Mouse (Mus musculus) CD8-positive naive resting alpha-beta T cell, adult 2 months (primary cell): Measurements from ENCODE around the gene Coro1b.
A peak's percentile ranks its signal among the peaks of the same experiment; 100 is the strongest.
"Not testable (repeated sequence)": the region's sequence is repeated elsewhere in the genome, so short reads cannot be mapped to it uniquely, and the experiment has no call there.

Source experiments
- DNase-seq, 2 experiments: peaks; one replicate each; pipeline ENCODE4 v3.0.0; 2022; ENCODE audit warnings: low read depth in 2 of 2, low spot score in 2 of 2

Coro1b gene

DNA sequence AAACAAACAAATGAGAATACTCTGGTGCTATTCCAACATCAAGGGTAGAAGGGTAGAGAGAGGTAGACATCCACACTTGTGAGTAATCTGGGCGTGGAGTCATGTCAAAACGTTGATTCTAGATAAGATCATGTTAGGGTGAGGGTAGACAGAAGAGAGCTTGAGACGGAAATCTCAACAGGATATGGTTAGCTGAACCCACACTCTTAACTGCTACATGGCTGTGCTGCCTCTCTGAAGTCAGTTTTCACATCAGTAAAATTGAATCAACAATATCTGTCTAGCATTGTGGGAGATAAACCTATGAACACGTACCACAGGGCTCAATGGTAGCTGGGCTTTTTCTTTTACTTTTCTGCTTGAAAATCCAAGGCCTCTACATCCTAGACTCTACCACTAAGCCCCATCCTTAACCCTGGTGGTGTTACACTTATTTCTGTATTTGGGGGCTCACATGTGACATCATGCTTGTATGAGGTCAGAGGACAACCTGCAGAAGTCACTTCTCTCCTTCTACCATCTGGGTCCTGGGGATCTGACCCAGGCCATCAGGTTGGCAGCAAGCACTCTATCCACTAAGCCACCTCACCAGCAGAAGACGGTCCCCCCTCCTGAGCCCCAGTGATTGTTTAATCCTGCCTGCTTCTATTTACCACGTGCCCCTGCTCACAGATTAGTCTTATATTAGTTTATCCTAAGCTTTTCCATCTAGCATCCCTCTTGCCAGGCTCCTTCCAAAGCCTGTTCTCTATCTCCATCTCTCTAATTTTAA, 28.5 kb upstream of the Coro1b start:
- DNase-seq = peak; percentile 68 to 72

DNA sequence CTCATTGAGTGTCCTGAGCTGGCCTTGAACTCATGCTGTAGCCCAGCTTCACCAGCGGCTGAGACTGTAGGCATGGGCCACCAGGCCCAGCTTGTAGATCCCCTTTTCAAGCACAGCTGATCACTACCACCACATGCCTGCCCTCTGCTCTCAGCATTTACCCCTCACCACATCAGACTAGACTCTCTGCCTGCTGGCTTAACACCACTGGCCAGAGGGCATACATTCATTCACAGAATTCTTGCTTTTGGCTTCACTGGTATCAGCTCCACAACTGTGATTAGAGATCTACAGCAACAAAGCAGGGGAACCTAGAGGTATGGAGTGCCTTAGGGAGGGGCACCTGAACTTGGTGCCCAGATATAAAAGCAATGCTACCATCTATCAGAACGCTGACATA, 27.9 kb upstream of the Coro1b start:
- no peak for DNase-seq

DNA sequence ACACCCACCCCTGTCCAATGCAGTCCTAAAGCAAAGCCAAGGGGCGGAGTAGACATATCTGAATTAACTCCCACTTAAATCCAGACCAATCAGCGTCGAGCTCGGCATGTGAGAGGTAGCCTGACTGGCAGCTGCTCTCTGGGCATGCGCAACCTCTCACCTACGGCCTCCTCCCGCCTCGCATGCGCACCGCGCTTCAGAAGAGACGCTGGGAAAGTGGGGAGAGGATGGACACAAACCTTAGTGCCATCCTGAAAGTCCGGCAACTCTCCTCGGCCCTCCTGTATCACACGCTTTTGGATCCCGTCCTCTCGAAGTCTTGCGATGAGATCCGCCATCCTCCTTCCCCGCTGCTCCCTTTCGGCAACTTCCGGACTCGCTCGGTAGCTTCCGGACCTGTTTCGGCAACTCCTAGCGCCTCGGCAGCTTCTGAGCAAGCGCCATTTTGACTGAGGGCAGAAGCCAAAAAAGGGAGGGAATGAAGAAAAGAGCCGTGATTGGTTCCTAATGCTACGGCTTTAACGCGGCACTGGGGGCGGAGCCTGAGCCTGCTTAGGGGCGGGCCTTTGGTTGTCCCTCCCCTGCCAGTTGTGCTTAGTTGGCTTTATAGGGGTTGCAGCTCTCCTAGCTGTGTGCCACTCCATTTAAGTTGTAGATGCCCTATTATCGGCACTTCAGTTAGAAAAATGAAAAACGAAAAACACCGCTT, 27.2 kb upstream of the Coro1b start:
- peak; percentile 96 to 99 for DNase-seq

DNA sequence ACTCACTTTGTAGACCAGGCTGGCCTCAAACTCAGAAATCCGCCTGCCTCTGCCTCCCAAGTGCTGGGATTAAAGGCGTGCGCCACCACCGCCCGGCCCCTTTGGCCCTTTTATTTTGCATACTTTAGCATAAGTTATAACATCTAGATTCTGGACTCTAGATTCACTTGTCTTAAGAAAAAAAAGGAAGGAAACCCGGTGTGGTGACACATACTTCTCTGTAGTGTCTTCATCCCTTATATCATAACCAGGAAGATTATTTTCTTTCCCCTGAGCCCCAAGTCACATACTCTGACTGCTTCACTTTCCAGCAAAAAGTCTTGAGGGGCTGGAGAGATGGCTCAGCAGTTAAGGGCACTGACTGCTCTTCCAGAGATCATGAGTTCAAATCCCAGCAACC, 26.5 kb upstream of the Coro1b start:
- not testable (repeated sequence) for DNase-seq

DNA sequence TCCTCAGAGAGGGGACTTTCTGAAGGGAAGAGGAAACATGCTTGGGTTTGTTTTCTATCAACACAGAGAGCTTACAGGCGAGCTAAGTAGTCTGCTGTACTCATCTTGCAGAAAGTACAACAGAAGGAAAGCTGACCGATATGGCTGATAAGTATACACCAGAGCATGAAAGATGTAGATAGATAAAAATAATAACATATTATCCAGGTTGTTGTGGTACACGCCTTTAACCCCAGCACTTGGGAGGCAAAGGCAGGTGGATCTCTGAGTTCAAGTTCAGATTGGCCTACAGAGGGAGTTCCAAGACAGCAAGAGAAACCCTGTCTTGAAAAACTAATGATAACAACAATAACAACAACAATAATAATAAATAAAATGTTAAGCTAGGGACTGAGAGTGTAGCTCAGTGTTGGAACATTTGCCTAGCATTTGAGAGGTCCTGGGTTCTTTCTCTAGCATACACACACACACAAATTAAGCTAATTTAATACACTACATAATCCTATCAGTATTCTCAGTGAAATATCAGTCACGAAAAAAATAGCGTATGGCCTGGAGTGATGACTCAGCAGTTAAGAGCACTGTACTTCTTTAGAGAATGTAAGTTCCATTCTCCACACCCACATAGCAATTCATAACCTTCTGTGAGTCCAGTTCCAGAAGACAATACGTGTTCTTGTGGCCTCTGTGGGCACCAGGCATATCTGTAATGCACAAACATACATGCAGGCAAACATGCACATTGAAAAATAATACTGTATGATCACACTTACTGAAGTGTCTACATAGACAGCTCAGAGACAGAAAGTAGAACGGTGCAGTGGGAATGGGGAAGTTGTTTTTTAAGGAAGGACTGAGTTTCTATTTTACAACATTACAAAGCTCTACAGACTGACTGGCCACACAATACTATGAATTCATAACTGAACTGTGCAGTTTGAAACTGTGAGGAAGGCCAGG, 25.7 kb upstream of the Coro1b start:
- no peak for DNase-seq

DNA sequence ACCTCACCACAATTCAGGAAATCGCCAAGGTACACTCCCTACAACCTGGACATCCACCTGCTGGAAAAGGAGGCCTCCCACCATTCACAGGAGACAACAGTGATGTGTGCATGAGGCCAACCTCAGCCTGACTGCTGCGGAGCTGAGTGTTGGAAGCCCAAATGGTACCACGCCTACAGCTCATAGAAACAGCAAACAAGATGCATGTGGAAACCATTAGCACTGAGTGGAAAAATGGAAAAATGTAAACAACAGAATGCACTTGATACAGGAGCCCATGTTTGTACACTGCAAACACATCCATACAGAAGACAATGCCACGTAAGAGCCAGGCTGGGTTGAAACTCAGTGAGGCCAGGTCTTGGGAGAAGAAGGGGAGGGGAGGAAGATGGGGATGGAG, 24.0 kb upstream of the Coro1b start:
- no peak for DNase-seq

DNA sequence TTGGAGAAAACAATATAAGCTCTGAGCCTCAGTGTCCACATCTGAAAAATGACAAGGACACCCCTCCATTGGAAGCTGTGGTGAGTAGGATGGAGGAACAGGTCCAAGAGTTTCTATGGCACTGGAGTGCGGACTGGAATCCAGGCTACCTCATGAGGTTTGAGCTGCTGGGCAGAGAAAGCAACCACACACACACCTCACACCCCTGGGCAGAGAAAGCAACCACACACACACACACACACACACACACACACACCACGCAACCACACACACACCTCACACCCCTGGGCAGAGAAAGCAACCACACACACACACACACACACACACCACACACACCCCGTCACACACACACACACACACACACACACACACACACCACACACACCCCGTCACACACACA, 23.2 kb upstream of the Coro1b start:
- DNase-seq = not testable (repeated sequence)

DNA sequence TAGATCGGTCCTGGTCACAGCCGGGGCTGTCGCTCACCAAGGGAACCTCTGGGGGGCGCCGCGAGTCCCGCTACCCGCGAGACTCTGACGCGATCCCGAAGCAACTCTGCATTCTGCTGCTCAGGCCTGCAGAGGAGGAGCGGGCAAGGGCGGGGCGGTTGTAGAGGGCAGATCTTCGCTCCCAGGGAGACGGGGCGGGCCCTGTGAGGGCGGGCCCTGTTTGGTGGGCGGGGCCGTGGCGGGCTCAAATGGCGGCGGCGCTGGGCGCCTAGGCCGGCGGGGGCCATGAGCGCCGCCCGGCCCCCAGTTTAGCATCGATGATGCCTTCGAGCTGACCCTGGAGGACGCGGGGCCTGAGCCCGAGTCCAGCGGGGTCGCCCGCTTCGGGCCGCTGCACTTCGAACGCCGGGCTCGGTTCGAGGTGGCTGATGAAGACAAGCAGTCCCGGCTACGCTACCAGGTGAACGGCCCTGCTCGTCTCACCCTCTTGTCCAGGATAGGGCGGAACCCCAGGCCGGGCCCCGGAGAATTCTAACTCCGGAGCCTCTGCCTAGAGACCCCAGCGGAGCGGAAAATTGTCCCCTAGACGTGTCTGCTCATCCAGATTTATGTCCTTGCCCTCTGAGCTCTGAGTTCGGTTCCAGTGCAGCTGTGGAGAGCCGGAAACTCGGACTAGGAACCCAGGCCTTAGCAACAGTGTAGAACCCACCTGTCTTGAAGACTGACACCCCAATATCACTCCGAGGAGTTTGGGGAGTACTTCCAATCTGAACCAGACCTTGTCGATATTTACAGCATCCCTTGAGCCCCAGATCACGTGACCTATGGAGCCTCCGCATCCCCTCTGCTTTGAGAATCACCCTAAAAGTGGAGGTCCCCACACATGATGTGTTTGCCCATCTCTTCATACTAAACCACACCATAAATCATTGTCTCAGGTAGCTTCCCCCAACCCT, 22.4 kb upstream of the Coro1b start, which contains the start of gene Aip:
Gene Aip, minus strand, starts transcription at position 118 of the 956 bp plus-strand sequence.
- peak; percentile 98 to 99 for DNase-seq

DNA sequence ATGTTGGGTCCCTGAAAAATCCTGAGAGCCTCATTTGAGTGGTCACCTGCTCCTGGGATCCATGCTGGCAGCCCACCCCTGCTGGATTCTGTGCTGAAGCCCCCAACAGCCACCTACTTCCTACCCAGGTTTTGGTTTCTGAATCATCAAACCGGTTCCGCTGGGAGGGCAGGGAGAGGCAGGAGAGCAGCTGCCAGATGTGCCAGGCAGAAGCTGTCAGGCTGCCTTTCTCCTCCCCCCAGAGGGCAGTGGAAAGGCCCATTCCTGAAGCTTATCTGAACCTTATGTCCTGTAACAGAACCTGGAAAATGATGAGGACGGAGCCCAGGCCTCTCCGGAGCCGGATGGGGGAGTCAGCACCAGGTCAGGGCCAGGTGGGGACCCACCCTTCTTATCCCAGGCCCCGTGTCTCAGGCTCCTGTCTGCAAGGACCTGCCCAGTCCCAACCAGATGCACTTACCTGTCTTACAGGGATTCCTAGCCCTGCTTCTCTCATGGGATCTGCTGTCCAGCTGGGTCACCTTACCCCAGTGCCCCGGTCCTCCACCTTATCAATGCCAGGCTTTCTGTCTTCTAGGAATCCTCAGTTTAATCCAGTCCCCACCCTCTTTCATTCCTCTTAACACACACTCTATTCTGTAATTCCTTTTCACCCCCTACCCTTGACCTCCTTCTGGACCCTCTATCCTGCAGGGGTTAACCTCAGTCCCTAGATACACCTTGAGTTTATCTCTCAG, 21.5 kb upstream of the Coro1b start:
- DNase-seq = no peak

DNA sequence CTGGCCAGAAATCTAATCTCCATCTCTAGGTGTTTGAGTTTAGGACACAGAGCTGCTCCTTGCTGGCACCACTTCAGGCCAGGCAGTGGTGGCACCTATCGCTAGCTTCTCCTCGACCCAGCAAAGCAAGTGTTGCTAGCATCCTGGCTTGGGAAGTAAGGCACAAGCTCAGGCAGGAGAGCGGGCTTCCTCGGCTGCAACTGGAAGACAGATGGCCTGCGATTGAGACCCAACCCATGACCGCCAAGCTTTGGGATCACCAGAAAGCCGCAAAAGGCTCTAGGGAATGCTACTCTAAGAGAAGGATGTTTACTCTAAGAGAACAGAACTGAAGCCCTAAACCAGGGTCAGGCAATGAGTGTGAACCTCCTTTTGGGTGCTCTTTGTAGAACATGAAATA, 19.0 kb upstream of the Coro1b start:
- DNase-seq = no peak

DNA sequence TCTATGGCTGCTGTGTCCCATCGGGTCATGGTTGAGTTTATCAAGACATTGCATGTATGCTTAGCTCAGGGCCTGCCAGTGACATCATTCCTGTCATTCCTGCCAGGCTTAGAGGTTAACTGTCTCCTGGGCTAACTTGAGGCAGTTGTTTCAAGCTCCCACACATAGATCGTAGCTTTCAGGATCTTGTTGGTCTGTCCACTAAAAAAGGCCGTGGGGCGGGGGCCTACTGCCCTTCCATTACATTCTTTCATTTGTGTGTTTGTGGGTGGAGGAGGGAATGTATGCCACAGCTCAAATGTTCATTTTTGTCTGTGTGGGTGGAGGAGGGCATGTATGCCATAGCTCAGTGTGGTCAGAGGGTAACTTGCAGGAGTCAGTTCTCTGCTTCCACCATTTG, 18.3 kb upstream of the Coro1b start:
- no peak for DNase-seq

DNA sequence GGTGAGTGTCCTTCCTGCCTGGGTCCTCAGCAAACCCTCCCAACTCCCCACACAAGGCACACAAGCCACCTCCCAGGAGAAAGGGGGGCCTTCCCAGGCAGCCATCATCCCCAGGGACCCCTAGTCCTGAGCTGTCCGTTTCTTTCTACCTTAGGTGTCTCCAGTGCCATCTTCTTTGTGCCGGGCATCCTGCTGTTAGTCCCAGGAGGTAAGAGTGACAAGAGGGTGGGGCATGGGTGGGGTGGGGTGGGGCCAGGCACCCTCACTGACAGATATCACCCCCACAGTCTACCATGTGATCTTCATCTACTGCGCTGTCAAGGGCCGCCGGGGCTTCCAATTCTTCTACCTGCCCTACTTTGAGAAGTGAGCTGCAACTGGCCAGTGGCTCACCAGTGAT, 17.3 kb upstream of the Coro1b start:
- DNase-seq = no peak

DNA sequence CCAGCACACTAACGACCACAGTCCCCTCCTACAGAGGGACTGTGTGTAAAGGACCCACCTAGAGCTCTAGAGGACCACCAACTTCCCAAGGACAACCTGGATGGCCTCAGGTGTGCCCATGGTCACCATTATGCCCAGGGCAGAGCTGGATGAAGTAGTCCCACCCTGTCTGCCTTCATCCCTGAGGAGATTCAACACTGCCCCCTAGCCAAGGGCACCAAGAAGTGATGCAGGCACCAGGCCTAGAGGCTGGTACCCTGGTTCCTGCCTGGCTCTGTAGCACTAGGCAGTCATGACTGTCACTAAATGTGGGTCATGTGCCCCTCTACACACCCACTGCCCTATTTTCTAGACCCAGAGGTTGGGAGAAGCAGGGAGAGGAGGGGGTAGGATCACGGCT, 16.7 kb upstream of the Coro1b start:
- no peak for DNase-seq

DNA sequence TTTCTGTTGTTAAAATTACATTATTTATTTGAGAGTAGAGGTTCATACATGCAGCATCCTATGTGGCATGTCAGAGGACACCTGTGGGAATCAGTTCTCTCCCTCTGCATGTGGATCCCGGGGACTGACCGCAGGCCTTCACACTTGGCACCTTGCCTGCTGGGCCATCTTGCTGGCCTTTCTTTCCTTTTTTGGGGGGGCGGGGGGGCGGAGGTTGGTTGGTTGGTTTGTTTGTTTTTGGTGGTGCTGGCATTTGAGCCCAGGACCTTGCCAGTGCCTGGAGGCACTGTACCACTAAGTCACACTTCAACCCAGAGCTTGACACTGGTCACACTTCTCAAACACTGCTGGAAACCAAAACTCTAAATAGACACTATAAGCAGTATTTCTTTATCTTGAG, 14.1 kb upstream of the Coro1b start:
- DNase-seq = no peak

DNA sequence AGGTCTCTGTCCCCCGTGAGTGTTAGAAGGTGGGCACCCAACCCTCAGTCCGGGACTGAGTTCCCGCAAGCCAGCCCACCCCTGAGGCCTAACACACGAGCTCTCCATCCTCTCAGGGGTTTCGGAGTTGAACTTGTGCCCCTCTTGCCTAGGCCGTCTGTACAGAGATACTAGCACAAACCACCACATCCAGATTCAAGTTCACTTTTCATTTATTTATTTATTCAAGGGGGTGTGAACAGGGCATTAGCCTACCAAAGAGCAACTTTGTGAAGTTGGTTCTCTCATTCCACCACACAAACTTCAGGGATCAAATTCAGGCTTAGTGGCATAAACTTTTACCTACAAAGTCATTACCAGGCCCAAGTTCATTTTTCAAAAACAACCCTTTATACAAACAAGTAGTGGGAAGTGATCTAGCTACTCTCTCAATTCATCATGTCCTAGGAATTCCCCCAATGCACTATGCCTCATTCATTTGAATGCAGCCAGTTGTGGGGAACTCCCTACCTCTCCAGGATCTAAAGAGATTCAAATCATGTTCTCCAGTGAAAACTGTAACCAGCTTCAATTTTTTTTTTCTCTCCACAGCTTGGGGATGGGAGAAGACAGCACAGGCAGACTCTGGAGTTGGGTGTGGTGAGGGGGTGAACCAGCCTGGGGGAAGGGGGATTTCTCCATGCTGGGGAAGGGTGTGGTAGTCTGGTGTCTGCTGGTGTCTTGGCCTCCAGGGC, 13.0 kb upstream of the Coro1b start:
- DNase-seq = not testable (repeated sequence)

DNA sequence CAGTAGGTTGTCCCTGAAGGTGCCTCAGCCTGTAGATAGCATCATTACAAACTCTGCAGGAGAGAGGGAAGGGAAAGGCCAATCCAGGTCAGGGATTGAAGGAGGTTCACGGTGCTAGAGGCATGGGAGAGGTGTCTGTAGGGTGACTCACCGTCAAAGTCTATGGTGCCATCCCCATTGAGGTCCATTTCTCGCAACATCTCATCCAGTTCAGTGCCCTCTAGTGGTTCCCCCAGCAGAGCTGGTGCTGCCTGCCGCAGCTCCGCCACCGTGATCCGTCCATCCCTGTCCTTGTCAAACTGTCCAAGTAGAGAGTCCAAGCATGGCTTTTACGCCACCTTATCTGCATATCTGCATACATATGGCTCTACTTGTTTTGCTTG, 12.5 kb upstream of the Coro1b start:
- DNase-seq = not testable (repeated sequence)

DNA sequence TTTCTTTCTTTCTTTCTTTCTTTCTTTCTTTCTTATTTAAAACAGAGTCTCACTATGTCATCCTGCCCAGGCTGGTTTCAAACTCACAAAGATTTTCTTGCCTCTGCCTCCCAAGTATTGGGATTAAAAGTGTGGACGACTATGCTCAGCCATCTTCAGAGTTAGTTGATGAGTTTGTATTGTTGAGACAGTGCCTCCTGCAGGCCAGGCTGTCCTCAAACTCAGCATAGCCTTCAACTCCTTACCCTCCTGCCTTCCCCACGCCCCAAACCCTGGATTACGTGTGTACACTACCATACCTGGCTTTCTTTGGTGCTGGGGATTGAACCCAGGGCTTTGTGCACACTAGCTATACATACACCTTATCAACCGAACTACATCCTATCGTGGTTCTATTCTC, 12.0 kb upstream of the Coro1b start:
- no peak for DNase-seq

DNA sequence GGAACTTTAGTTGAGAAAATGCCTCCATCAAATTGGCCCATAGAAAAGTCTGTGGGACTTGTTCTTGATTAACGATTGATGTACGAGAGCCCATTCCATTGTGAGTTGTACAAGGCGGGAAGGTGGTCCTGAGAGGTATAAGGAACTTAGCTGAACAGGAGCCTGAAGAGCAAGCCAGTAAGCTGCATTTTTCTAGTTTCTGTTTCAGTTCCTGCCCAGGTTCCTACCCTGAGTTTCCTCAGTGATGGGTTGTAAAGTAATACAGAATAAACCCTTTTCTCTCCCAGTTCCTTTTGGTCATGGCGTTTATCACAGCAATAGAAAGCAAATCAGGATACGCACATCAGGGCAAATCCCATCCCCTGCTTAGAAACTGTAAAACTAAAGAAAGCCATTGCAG, 10.5 kb upstream of the Coro1b start:
- DNase-seq = no peak

DNA sequence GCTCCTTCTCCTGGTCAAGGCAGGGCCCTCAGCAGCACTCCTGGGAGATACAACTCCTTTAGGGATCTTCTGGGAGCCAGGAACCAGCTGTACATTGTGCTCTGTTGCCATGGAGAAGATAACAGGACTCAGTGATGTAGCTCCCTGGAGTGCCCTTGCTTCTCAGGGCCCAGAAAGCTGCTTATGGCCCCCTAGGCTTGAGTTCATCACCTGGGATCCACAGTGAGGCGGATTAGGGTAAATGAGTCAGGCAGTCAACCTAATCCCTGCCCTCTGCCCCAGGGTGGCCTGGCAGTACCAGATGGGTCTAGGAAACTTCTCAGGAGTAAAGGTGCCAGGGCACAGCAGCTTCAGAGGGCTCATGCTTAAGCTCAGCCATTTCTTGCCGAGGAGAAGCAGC, 9.0 kb upstream of the Coro1b start, which contains the start of gene Gpr152:
Gene Gpr152, plus strand, starts transcription at position 342 of the 400 bp plus-strand sequence.
- DNase-seq = no peak
